Mouse (Mus musculus): ENCODE measurements at regions not wholly inside any gene's neighbourhood (a gene's known extent, or its start where the extent isn't known, plus 50 kb on each side); places are given as distances from the start of the nearest gene placed in this dataset.

DNA sequence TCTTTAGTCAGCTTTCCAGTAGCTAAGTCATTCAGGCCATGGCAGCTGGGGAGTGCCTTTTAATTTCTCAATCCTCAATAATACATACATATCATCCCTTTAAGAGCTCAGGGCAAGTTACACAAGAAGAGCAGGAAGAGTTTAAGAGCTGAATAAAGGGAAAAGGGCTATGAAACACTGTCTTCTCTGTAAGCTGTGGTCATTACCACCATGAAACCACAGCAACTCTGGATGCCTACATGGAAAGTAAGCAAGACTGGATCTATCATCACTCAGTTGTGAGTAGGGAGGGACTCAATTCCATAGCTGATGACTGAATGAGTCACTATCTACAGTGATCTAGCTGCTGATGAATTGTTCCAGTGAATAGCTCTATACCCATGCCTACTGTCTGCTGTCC, 349.9 kb downstream of the Nr2f2 start:
- in situ Hi-C loops (cut with MboI, MseI), result no loop called here

DNA sequence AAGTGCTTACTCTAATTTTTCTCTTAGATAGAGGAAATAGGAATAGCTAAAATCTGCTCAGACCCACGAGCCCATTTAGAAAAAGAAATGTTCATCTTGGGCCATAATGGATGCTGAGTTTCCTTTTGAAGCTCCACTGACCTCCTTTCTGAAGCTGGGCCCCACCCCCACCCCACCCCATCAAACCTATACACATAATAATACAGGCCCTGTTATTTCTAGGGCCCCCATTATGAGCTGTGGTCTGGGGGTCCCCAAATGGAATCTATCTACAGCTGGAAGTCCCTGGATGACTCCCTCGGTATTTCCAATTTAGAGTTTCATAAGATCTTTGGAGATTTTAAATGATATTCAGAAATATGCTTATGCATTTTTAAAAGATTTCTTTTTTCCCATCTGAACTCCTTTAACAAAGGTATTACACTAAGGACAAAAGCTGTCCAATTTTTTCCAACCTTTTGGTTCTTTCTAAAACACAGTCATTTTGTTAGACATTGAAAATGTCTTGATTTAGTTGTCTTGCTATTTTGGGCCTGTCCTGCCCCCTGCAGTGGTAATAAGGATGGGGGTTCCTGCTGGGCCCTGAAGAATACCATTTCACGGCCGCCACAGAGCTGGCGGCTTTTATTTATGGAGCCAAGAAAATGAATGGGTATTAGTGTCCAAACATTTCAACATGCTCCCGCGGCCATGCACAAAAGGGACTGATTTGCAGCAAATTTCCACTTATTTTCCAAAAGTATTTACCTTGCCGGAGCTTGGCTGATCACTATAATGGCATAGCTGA, 363.1 kb downstream of the Nr2f2 start:
- in situ Hi-C loops (cut with MboI, MseI), result no loop called here

GRCm38 (mm10) chr7:69998756-69999155, 367.8 kb downstream of the Nr2f2 start:
- in situ Hi-C loops (cut with MboI, MseI), result no loop called here

GRCm38 (mm10) chr7:69994540-69995303, 371.8 kb downstream of the Nr2f2 start:
- in situ Hi-C loops (cut with MboI, MseI), result no loop called here

DNA sequence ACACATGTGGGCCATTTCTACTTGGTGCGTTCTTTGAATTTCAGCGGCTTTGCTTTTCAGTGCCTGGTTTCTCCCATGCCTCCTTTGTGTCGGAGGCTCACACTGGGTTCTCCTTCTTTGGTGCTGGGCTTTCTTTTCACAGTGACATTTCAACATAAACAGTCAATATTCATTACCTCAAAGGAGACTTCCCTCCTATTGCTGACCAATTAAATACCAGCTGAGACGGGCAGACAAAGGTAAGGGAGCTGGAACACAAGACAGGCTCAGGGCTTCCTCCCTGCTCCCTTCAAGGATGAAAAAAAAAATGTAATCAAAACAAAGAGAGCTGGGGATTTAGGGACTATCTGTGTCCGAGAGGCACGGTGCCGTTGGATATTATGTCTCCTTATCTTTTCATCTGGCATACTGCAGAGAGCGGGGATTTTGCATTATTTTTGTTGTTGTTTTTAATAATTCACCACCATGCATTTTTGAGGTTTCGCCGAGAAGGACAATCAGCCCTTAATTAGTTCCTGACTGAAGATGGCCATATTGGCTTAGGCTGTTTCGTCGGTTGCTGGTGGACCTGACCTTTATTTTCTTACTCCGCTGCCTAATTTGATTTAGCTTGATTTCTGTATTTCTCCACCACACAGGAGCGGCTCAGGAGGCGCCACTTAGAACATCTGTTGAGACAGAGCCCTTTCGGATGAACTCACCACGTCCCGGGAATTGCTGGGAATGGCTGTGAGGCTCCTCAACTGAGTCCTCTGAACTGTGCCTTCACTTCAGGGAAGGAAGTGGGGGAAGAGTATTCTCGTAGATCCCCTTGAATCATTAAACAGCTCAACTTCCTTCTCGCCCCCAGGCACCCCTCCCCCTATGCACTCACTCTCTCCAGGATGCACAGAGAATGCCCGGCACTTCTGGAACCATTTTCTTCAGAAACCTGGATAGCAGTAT, 373.9 kb downstream of the Nr2f2 start:
- in situ Hi-C loops (cut with MboI, MseI), result no loop called here

GRCm38 (mm10) chr7:69991982-69992381, 374.6 kb downstream of the Nr2f2 start:
- in situ Hi-C loops (cut with MboI, MseI), result no loop called here

DNA sequence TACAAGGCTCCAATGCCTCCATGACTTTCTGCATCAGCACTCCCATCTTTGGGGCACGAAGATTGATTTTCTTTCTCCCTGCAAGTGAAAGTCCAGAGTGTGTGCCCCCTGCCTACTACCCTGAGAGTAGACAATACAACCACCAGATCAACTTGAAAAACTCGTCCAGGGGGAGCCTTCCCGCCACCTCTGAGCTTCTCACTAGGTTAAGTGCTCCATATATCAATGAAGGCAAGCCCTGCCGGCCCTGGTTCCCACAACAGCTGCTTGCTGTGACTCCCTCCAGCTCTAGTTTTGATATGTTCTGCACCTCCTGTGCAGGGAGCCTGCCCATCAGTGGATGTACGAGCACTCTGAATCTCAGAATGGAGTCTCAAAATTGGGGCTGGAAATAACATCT, 377.8 kb downstream of the Nr2f2 start:
- in situ Hi-C loops (cut with MboI, MseI), result no loop called here

- in situ Hi-C loops (cut with MboI, MseI), result no loop called here
Measured at GRCm38 (mm10) chr7:69981301-69981700, 385.2 kb downstream of the Nr2f2 start.

- in situ Hi-C loops (cut with MboI, MseI), result no loop called here
Measured at GRCm38 (mm10) chr7:69976369-69976768, 390.2 kb downstream of the Nr2f2 start.

DNA sequence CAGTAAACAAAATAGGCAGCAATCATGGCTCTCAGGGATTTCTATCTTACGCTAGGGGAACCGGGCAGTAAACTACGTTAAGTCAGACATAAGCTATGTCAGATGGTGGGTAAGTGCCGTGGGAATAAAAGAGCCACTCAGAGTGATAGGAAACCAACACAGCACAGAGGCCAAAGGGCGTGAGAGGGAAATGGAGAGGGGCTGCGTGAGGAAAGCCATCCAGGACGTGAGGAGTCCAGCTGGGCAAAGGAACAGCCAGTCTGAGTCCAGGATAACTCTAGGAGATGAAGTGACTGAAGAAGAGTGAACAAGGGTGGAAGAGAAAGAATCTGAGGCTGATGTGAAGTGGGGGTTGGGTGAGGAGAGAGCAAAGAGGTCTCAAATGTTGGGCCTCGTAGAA, 402.5 kb downstream of the Nr2f2 start:
- in situ Hi-C loops (cut with MboI, MseI), result no loop called here

GRCm38 (mm10) chr7:69950221-69950670, 416.3 kb downstream of the Nr2f2 start:
- in situ Hi-C loops (cut with MboI, MseI), result no loop called here

DNA sequence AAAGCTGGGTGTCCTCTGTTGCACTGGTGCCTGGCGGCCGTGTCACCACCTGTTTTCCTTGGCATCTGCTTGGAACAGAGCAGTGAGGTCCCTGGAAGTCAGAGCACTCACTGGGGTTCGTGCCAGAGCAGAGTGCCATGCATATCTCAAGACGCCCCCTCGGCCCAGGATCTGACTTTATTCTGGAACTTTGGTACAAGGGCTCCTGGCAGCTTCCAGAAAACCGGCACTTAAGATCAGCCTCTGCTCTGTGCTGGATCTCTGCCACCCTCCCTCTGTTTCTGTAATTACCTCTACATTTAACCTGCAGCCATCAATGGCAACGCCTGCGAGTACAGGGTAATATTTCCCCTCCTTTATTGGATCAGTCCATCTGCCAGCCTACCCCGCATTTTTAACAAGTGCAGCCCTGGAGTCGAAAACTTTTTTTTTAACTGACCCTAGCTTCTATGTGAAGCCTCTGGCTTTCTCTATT, 416.9 kb downstream of the Nr2f2 start:
- in situ Hi-C loops (cut with MboI, MseI), result no loop called here

- in situ Hi-C loops (cut with MboI, MseI), result no loop called here
Measured at GRCm38 (mm10) chr7:69946396-69946795, 420.1 kb downstream of the Nr2f2 start.

DNA sequence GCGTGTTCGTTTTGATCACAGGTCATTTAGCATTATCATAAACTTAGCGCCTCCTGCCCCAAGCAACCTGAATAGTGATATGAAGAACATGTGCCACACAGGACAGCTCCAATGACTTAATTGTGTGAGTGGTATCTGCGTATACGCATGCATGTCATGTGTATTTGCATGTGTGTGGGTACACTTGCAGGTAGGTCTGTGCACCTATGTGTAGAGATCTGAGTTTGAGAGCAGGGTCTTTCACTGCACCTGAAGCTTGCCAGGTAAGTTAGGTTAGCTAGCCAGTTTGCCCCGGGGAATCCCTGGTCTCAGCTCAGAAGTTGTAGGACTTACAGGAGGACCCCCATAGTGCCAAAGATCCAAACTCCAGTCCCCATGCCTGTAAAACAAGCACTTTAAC, 424.7 kb downstream of the Nr2f2 start:
- in situ Hi-C loops (cut with MboI, MseI), result no loop called here

DNA sequence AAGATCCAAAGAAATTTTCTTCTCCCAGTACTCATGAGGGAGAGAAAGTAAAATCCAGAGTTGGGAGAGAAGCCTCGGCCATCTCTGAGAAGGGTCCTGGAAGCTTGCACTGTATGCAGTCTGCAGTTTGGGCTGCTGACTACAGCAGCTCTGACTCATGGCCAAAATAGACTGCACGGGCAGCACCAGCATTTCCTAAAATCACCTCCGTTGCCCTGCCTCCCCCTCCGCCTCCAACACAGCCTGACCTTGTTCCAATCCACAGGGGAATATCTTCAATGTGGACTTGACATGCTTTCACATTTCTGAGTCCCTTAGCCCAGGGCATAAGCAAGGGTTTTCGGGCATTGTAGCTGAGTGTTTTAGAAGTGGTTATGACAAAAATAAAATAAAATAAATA, 441.3 kb downstream of the Nr2f2 start:
- in situ Hi-C loops (cut with MboI, MseI), result no loop called here

GRCm38 (mm10) chr7:69924551-69924950, 442.0 kb downstream of the Nr2f2 start:
- in situ Hi-C loops (cut with MboI, MseI), result no loop called here

GRCm38 (mm10) chr7:69911760-69912159, 454.8 kb downstream of the Nr2f2 start:
- in situ Hi-C loops (cut with MboI, MseI), result no loop called here

GRCm38 (mm10) chr7:69890503-69891061, 476.0 kb downstream of the Nr2f2 start:
- in situ Hi-C loops (cut with MboI, MseI), result no loop called here

GRCm38 (mm10) chr7:69888251-69888650, 478.3 kb downstream of the Nr2f2 start:
- in situ Hi-C loops (cut with MboI, MseI), result no loop called here

GRCm38 (mm10) chr7:69877031-69877430, 489.5 kb downstream of the Nr2f2 start:
- in situ Hi-C loops (cut with MboI, MseI), result no loop called here

DNA sequence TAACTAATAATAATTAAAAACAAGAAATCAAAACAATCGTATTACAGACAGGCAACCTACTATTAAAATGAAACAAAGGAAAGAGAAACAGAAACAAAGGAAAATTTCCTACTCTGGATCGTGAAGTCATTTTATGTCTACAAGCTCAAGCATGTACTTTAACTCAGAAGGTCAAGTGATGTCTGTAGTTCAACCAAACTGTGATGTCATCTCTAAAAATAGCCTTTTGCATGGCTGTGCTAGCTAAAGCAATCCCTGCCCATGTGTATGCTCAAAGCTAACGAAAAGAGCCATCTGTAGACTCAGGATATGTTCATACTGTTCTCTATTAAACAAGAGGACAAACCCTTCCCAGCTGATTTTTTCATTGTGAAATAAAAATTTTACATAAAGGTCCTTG, 500.7 kb downstream of the Nr2f2 start:
- in situ Hi-C loops (cut with MboI, MseI), result no loop called here

Measured in regulatory T cell (primary cell).